7 mouse cellular contexts compared by ENCODE assay signal in the genomic region with DNA sequence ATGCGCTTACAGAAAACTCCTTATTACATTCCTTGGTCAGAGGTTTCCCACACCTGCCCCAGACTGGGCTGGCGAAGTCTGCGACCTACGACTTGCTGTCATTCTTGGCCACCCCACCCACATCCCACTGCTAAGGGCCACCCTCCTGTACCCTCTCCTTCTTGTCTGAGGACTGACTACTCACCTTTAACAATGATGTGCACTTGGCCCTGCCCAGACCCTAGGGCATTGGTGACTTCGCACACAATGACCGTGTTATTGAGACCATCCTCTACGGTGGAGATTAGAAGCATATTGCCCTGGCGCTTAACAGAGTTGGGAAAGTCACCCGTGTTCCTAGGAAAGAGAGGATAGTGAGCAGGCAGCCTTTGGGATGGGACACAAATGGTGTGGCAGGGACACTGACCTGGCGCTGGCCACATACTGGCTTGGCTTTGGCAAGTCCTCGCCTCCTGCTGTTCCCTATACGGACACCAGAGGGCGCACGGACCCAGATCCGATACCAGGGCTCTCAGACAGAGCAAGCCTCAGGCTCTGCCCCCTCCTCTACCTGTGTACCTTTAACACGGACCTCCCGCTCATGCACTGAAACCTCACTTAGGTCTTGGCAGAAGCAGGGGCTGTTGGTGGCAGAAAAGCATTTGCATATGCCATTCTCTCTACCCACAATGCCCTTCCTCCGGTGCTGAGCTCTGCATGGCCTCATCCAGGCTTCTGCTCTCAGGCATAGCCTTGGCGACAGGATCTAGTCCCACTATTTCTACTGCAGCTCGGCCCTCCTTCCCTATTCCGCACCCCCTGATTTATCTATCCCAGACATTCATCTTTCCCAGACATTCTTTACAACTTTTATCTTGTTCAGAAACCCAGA. TPM values are rescaled to one million over a fixed set of nuclear protein-coding genes. Genes with fewer than 3 reads are reported as not detected.
DNase-seq lines count a peak whose midpoint lies in the region; ATAC-seq lines count a peak whose summit lies in the region.

No protein-coding gene starts in this region.

- peak; percentile 69 for ATAC-seq in intestine, embryonic 16.5 days
- ATAC-seq in midbrain, embryonic 13.5 days: peak; percentile 84

- no peaks in the 10 kb centered on the region; the same call in 1 of the 2 replicates for H3K4me1 ChIP-seq in intestine, embryonic 16.5 days (ENCODE audit: control insufficient read depth, insufficient read depth, low read length)
- H3K4me1 ChIP-seq in midbrain, embryonic 13.5 days (replicated peaks): no peaks in the 10 kb centered on the region

- H3K4me2 ChIP-seq in intestine, embryonic 16.5 days (ENCODE audit: low read depth, low read length): no peak overlapping the region
- H3K4me2 ChIP-seq in midbrain, embryonic 13.5 days (replicated peaks): no peak overlapping the region

- H3K27ac ChIP-seq in intestine, embryonic 16.5 days (ENCODE audit: low read length): no peak overlapping the region
- H3K27ac ChIP-seq in midbrain, embryonic 13.5 days: no peak overlapping the region

- no peak overlapping the region for H3K4me3 ChIP-seq in intestine, embryonic 16.5 days (ENCODE audit: low read length)
- no peak overlapping the region for H3K4me3 ChIP-seq in midbrain, embryonic 13.5 days (replicated peaks)

- no peaks in the 10 kb centered on the region for H3K9me3 ChIP-seq in intestine, embryonic 16.5 days (ENCODE audit: control insufficient read depth, low read length)
- H3K9me3 ChIP-seq in midbrain, embryonic 13.5 days: peaks cover under 1% of the 10 kb centered on the region; the same call in 1 of the 2 replicates

- H3K36me3 ChIP-seq in intestine, embryonic 16.5 days (ENCODE audit: control insufficient read depth, insufficient read depth, low read length): peaks cover 36% of the 10 kb centered on the region
- H3K36me3 ChIP-seq in midbrain, embryonic 13.5 days: peaks cover 21% of the 10 kb centered on the region

- 52% methylated on average over 21 of the region's 21 CpGs for WGBS in intestine, embryonic 16.5 days
- WGBS in midbrain, embryonic 13.5 days: 53% methylated on average over 21 of the region's 21 CpGs

- no peak overlapping the region for H3K9ac ChIP-seq in intestine, embryonic 16.5 days (ENCODE audit: low read depth, low read length)
- H3K9ac ChIP-seq in midbrain, embryonic 13.5 days (replicated peaks): no peak overlapping the region

- intact Hi-C loops in gastrocnemius, postnatal 36 days (cut with DNase I): loop anchor here (1.0 kb wide), 1 partner anchor 46 kb away; no protein-coding TSS in a partner anchor
- intact Hi-C loops in left cerebral cortex, postnatal 4 days (cut with DNase I): no loop called here

- peak; percentile 86 to 89 for DNase-seq in adrenal gland, adult 18-20 months (ENCODE audit: low spot score in 2 of 2)
- DNase-seq in embryo, embryonic 10 days (ENCODE audit: low spot score): peak; percentile 87
- peak; percentile 73 to 78 for DNase-seq in gastrocnemius, postnatal 36 days
- peak; percentile 79 for DNase-seq in left cerebral cortex, postnatal 4 days
- peak; percentile 65 for DNase-seq in skeletal muscle tissue, adult 2 months (ENCODE audit: low read depth, low spot score)

- H3K27me3 ChIP-seq in intestine, embryonic 16.5 days (replicated peaks; ENCODE audit: control insufficient read depth, insufficient read depth, low read length): no peaks in the 10 kb centered on the region
- H3K27me3 ChIP-seq in midbrain, embryonic 13.5 days: no peaks in the 10 kb centered on the region

RNA-seq across cellular contexts. Expression of gene Pvr, which starts 10.3 kb away (rescaled TPM):
- 10 to 100 TPM; 20.8 to 32.4 TPM for total RNA-seq in adrenal gland, adult 18-20 months (2021)
- 1 to 10 TPM; 4.6 to 7.7 TPM for total RNA-seq in gastrocnemius, postnatal 36 days (2021)
- polyA plus RNA-seq in intestine, embryonic 16.5 days (2015; fragmentation: Nextera tagmentation; extraction: Ambion mirVana): 13.9 and 16.5 TPM in 2 replicates
- 10 to 100 TPM; 14.6 to 18.8 TPM for total RNA-seq in left cerebral cortex, postnatal 4 days (2021)
- 5.3 and 6.2 TPM in 2 replicates for polyA plus RNA-seq in midbrain, embryonic 13.5 days (2015; fragmentation: Nextera tagmentation; extraction: Ambion mirVana)

RNA-seq across cellular contexts. Expression of gene Ceacam19, which starts 22.9 kb away (rescaled TPM):
- not detected for total RNA-seq in adrenal gland, adult 18-20 months (2021)
- total RNA-seq in gastrocnemius, postnatal 36 days (2021): not detected
- polyA plus RNA-seq in intestine, embryonic 16.5 days (2015; fragmentation: Nextera tagmentation; extraction: Ambion mirVana): not detected in 2 replicates
- not detected for total RNA-seq in left cerebral cortex, postnatal 4 days (2021)
- polyA plus RNA-seq in midbrain, embryonic 13.5 days (2015; fragmentation: Nextera tagmentation; extraction: Ambion mirVana): not detected in 2 replicates

RNA-seq across cellular contexts. Expression of gene Igsf23, which starts 39.9 kb away (rescaled TPM):
- not detected for total RNA-seq in adrenal gland, adult 18-20 months (2021)
- total RNA-seq in gastrocnemius, postnatal 36 days (2021): not detected
- 14.7 and 19.1 TPM in 2 replicates for polyA plus RNA-seq in intestine, embryonic 16.5 days (2015; fragmentation: Nextera tagmentation; extraction: Ambion mirVana)
- total RNA-seq in left cerebral cortex, postnatal 4 days (2021): not detected
- polyA plus RNA-seq in midbrain, embryonic 13.5 days (2015; fragmentation: Nextera tagmentation; extraction: Ambion mirVana): not detected in 2 replicates

RNA-seq across cellular contexts. Expression of gene Ceacam16, which starts 49.6 kb away (rescaled TPM):
- total RNA-seq in adrenal gland, adult 18-20 months (2021): not detected
- total RNA-seq in gastrocnemius, postnatal 36 days (2021): not detected
- not detected in 2 replicates for polyA plus RNA-seq in intestine, embryonic 16.5 days (2015; fragmentation: Nextera tagmentation; extraction: Ambion mirVana)
- not detected for total RNA-seq in left cerebral cortex, postnatal 4 days (2021)
- polyA plus RNA-seq in midbrain, embryonic 13.5 days (2015; fragmentation: Nextera tagmentation; extraction: Ambion mirVana): 0.54 and 0.62 TPM in 2 replicates

RNA-seq across cellular contexts. Expression of gene Ceacam20, which starts 54.6 kb away (rescaled TPM):
- not detected for total RNA-seq in adrenal gland, adult 18-20 months (2021)
- not detected for total RNA-seq in gastrocnemius, postnatal 36 days (2021)
- polyA plus RNA-seq in intestine, embryonic 16.5 days (2015; fragmentation: Nextera tagmentation; extraction: Ambion mirVana): 3.5 and 6.5 TPM in 2 replicates
- not detected for total RNA-seq in left cerebral cortex, postnatal 4 days (2021)
- polyA plus RNA-seq in midbrain, embryonic 13.5 days (2015; fragmentation: Nextera tagmentation; extraction: Ambion mirVana): not detected in 2 replicates
